Mouse (Mus musculus): ENCODE results near the gene Lce1a1.
"Not testable (repeated sequence)": the region's sequence is repeated elsewhere in the genome, so short reads cannot be mapped to it uniquely, and the experiment has no call there.

Gene Lce1a1

GRCm38 (mm10) chr3:92648207-92648606 lies at the start of gene Lce1a1:
Lce1a1 (minus strand) TSS chr3:92648307.
- no peak for DNase-seq (ENCODE audit: low spot score)

DNA sequence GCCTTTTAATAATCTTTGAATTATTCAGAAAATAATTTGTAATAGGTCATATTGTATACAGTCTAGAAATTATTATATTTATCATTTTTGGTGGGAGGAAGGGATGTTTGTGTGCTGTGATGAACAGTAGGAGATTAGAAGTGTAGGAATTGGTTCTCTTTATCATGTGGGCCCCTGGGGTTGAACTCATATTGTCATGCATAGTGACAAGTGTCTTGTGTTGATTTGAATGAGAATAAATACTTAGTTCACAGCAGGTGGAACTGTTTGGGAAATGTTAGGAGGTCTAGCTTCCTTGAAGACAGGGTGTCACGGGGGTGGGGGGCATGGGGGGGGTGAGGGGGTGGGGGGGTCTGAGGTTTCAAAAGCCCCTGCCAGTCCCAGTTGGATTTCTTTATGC lies 46.5 kb upstream of the Lce1a1 start:
- DNase-seq (ENCODE audit: low spot score) = no peak

- no peak for DNase-seq (ENCODE audit: low spot score)
These were observed 43.6 kb upstream of the Lce1a1 start for GRCm38 (mm10) chr3:92691688-92692087.

DNA sequence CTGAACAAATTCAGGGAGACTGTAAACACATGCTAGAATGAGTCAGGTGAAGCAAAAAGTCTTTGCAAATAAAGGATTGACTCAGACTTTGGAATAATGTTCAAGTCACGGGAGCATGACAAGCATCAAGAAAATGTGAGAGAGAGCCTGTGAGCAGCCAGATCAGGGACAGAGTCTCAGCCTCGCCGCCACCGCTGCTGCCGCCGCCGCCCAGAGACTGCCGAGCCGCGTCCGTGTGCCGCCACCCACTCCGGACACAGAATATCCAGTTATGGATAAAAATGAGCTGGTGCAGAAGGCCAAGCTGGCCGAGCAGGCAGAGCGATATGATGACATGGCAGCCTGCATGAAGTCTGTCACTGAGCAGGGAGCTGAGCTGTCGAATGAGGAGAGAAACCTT lies 41.0 kb upstream of the Lce1a1 start:
- not testable (repeated sequence) for DNase-seq (ENCODE audit: low spot score)

- DNase-seq (ENCODE audit: low spot score) = no peak
These were observed 39.0 kb upstream of the Lce1a1 start, which contains the start of gene Lce1d for GRCm38 (mm10) chr3:92687110-92687509. Lce1d (minus strand) TSS chr3:92687210.

- no peak for DNase-seq (ENCODE audit: low spot score)
These were observed 30.8 kb upstream of the Lce1a1 start, which contains the start of gene Lce1c for GRCm38 (mm10) chr3:92678947-92679346. Lce1c (plus strand) TSS chr3:92679247.

GRCm38 (mm10) chr3:92670215-92670614 lies 22.1 kb upstream of the Lce1a1 start, which contains the start of gene Lce1a2:
Lce1a2 (minus strand) TSS chr3:92670315.
- DNase-seq (ENCODE audit: low spot score) = no peak

- no peak for DNase-seq (ENCODE audit: low spot score)
These were observed 8.7 kb upstream of the Lce1a1 start, which contains the start of gene Lce1b for GRCm38 (mm10) chr3:92656826-92657225. Lce1b (minus strand) TSS chr3:92656926.

- DNase-seq (ENCODE audit: low spot score) = no peak
These were observed 8.3 kb downstream of the Lce1a1 start for GRCm38 (mm10) chr3:92639854-92640253.

DNA sequence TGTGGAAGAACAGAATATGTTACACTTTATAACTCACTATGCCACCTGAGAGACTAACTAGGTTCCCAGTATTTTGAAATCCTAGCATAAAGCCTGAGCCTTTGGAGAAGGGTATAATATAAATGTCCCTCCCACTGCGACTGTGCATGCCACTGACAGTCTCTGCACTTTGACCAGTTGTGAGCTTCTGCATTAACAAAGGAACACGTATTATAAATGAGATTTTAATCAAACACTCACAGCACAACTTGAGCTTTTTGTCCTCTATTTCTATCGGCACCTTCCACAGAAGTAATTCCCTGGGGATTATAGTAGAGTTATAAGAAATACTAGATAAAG lies 9.5 kb downstream of the Lce1a1 start:
- DNase-seq (ENCODE audit: low spot score) = no peak

DNA sequence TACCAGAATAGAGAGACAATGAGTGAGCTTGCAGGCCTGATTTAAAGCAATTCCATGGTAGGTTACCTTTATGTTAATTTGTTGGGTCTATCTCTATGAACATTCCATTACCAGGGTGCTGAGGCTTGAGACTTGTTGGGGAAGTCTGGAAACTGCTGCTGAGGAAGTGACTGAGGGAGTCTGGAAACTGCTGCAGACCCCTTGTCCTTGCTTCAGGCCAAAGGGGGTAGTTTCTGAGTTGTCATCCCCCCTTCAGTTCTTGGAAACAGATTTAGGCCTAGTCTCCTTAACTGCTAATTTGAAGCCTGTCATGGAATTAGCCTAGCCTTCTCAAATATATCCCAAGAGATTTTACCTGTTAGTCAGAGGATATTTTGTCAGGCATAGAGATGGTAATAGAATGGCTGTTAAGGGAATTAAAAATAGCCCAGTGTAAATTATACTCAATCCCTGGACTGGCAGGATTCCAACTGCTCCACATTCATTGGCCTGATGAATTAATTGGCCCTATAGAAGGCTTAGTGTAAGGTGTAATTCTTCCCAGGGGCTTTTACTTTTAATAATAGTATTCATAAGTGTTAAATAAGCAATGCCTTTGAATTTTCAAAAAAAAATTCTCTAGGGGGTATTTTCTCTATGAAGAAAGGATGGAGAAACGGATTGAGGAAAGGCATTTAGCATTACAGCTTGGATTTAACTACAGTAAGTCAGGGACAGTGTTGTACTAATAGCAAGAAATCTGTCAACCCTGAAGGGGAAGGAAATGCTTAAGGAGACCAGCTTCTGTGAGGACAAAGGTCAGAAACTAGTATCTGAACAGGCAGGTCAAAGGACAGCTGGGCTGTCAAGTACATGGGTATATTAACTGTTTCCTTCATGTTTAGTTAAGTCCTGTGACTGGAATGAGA lies 10.1 kb downstream of the Lce1a1 start:
- DNase-seq (ENCODE audit: low spot score) = no peak

GRCm38 (mm10) chr3:92621560-92621959 lies 26.5 kb downstream of the Lce1a1 start, which contains the start of gene Lce6a:
Lce6a (minus strand) TSS chr3:92621660.
- no peak for DNase-seq (ENCODE audit: low spot score)

DNA sequence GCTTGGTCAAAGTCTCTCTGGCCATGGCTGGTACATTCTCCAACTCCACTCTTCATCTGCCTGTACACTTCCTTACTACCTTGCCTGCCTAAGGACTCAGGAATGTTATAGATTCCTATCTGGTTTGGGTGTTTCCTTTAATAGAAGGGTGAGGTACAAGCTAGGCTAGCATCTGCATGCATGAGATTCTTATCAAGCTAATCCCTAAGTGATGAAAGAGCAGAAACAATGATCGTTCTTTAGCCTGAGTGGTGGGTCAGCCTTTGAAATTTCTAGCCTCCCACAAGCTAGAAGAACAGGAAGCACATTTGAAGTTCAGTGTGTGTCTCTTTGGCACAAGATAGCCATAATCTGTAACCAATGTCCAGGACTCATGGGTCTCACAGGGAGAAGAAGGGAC lies 38.3 kb downstream of the Lce1a1 start:
- no peak for DNase-seq (ENCODE audit: low spot score)

DNA sequence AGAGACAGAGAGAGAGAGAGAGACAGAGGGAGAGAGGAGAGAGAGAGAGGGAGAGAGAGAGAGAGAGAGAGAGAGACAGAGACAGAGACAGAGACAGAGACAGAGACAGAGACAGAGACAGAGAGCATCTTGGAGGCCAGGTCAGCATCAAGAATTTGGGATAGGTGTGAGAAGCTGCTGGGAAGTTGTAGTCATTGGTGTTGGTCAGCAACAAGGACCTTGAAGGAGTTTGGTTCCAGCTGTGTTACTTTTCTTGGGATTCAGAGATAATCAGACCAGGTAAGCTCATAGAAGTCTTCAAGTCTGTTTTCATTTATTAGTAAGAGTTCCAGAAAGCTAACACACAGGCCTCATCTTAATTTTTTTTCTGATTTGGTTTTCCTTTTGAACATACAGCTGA lies 40.7 kb downstream of the Lce1a1 start, which contains the start of gene 2210017I01Rik:
Gene 2210017I01Rik, minus strand, starts transcription at position 101 of the 400 bp plus-strand sequence.
- no peak for DNase-seq (ENCODE audit: low spot score)

DNA sequence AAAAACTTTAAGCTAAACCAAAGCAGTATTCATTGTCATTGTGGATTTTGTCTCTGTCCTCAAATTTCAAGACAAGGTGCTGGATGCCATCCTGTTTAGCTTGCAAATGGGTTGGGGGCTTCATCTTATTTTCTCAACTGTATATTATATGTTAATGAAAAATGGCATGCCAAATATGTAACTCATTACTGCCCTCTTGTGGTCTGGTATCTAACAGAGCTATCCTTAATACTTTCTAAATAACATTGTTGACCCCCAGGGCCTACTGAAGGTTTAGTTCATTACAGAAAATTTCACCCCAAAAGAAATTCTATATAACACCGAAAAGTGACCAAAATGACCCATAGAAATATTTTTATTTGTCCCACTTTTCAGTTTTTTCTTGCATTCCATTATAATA lies 45.9 kb downstream of the Lce1a1 start:
- DNase-seq (ENCODE audit: low spot score) = no peak

- no peak for DNase-seq (ENCODE audit: low spot score)
These were observed 47.7 kb downstream of the Lce1a1 start for GRCm38 (mm10) chr3:92600456-92600855.

DNA sequence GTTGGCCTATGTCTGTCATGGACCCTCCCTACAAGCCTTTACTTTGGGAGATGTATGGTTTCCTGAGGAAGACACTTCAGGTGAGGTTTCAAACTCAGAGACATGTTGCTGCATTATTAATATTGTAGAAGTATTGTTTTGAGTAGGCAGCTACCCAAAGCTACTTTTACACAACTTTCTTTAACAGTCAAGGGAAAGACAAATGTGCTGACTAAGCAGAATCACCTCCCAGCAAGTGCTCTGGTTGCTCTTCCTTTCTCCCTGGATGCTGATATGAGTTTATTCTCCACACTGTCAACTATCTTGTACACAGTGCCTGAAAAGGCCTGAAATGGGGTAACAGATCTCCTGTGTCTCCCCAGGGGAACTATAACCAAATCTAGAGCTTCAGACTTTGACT lies 48.1 kb downstream of the Lce1a1 start:
- DNase-seq (ENCODE audit: low spot score) = no peak

DNA sequence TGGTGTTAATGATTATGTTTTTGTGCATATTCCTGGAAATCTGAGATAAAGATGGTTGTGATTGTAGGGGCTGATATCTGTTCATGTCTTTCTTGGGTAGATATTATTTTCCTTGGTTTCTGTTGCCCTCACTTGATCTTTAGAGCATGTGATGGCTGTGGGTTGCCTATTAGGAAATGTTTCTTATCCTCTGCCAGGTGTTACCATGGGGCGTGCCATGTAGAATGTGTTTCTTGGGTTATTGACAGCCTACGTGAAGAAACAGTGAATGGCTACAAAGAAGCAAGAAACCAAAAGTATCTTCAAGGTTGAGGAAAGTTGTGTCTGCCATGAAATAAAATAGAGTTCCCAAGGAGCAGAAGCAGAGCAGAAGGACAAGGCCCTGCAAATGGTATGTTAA lies 49.7 kb downstream of the Lce1a1 start:
- no peak for DNase-seq (ENCODE audit: low spot score)
